Mouse (Mus musculus) ES-Bruce4 (cell line): ENCODE measurements around the gene Gm9747.

Experiments
- CTCF ChIP-seq: IDR thresholded peaks from one replicate; pipeline ENCODE4 v1.8.1; 2011; ENCODE audit warnings: low read depth, low read length
- POLR2A ChIP-seq: IDR thresholded peaks from one replicate; pipeline ENCODE4 v1.8.1; 2011; ENCODE audit warnings: low read length; ENCODE audit not compliant: insufficient read depth

- TF ChIP-seq CTCF (no peak), POLR2A (no peak)
Observed at GRCm38 (mm10) chr1:82220673-82221396, 12.1 kb upstream of the Gm9747 start.
